Mouse (Mus musculus): ENCODE measurements at regions not wholly inside any gene's neighbourhood (a gene's known extent, or its start where the extent isn't known, plus 50 kb on each side); places are given as distances from the start of the nearest gene placed in this dataset.

DNA sequence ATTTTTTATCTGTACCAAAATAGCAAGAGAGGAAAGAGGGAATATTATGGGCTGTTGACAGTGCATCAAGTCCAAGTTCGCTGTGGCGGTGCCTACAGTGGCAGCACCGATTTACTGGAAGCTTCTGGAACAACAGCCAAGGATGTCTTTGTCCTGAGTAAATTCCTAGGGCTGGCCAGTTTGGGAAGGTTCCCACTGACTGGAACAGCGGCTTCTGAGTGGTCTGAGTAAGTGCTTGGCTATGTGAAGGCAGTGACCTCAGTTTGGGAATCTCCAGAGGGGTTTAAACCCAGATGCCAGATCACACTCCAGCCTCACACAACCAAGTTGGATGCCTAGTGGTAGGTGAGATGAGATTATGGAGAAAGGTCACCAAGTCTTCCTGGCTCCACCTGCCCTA is 84.4 kb upstream of the Slc7a14 start:
- no peak for DNase-seq (ENCODE audit: low spot score in 2 of 2)

DNA sequence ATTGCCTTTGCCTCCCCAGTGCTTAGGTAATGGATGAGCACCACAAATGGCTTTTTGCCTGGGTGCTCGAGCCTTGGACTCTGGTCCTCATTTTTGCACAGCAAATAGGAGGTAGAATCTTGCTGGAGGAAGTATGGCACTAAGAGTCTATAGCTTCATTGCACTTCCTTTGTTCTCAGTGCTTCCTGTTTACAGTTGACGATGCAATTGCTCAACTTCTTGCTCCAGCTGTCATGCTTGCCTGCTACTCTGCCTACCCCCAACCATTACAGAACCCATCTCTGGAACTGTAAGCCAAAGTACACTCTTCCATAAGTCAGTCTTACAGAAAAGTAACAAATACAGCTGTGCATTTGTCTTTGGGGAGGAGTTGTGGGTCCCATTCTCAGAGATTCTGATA is 79.8 kb upstream of the Slc7a14 start:
- DNase-seq (ENCODE audit: low spot score in 2 of 2): no peak

DNA sequence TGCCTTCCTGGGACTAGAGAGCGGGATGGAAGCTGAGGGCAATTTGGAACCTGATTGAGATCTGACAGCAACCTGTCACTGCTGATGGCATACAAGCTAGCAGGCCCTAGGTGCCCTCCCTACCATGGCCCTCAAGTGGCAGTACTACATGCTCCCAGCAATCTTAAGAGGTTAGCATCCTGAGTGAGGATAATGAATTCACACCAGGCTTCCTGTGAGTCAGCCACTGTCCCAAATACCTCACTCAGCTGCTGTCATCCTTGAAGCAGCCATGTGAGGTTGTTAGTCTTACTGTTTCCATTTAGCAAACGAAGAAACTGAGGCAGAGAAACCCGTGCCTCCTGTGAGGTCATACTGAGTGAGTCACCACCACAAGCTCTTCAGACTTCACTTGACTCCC is 65.5 kb upstream of the Slc7a14 start:
- DNase-seq (ENCODE audit: low spot score in 2 of 2): no peak

DNA sequence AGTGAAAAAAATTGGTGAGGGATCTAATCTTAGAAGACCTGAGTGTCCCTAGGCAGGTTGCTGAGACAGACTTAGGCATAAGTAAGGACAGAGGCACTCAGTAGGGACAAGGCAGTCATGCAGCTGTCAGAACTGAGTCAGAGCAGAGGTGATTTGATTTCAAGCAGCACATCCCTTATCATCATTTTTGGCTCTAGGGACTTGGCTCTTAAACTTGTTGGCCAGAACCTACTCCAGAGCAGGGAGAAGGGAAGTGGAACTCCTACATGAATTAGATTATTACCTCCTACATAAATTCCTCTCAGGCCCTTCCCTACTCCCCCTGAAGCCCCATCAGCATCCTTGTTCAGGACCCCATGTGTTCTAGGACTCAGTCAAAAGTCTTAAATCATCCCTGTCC is 63.9 kb upstream of the Slc7a14 start:
- DNase-seq (ENCODE audit: low spot score in 2 of 2): no peak

DNA sequence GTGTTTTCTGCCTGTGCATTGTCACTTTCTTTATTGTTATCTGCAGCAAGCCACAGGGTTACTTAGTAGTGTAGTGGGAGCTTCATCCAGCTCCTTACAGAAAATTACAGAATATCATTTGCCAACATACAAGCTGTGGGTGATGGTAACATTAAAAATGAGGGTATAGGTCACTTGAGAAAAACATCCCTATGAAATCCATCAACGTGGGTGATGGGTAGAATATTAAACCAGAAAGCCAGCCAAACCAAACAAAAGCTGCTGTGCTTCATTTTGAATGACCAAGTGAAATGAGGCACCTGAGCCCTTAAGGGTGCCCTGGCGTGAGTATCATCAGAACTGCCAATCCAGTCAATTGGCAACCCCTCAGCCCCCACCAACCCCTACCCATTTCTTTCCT is 58.1 kb upstream of the Slc7a14 start:
- no peak for DNase-seq (ENCODE audit: low spot score in 2 of 2)
